Mouse (Mus musculus): ENCODE measurements around the gene Ptgr2. TPM values are rescaled to one million over a fixed set of nuclear protein-coding genes. Genes with fewer than 3 reads are reported as not detected.
A peak's percentile ranks its signal among the peaks of the same experiment; 100 is the strongest.

The Ptgr2 gene
- total and polyA plus RNA-seq, 2 experiments from 2014 or later: 13.6 to 18.8 TPM

GRCm38 (mm10) chr12:84304554-84304953, 19.5 kb downstream of the Ptgr2 start:
- Histone ChIP-seq H3K9ac (replicated peaks; ENCODE audit: low read length, poor library complexity, severe bottlenecking) (no peak overlapping the region), H3K36me3 (ENCODE audit: insufficient read depth, low read length) (peaks cover 33% of the 10 kb centered on the region), H3K27ac (ENCODE audit: low read depth, low read length) (no peak overlapping the region), H3K4me3 (ENCODE audit: low read depth, low read length) (no peak overlapping the region), H3K4me1 (ENCODE audit: insufficient read depth, low read length) (no peaks in the 10 kb centered on the region), H3K4me2 (ENCODE audit: low read depth, low read length, poor library complexity, severe bottlenecking) (no peak overlapping the region), H3K27me3 (ENCODE audit: insufficient read depth, low read length) (no peaks in the 10 kb centered on the region), H3K9me3 (ENCODE audit: low read length) (no peaks in the 10 kb centered on the region)
- no peak for ATAC-seq (ENCODE audit: low FRiP score)
- no peak for DNase-seq (ENCODE audit: low spot score)
- TF ChIP-seq CTCF (IDR thresholded peaks at IDR 0.05): no peak
- 63% methylated on average over 1 of the region's 1 CpGs for WGBS

- 89% methylated on average over 3 of the region's 5 CpGs for WGBS
- H3K36me3 ChIP-seq (ENCODE audit: insufficient read depth, low read length): peaks cover 7% of the 10 kb centered on the region; the same call in 1 of the 2 replicates
- TF ChIP-seq CTCF (IDR thresholded peaks at IDR 0.05): no peak
Measured at GRCm38 (mm10) chr12:84311306-84311705, 26.3 kb downstream of the Ptgr2 start.

GRCm38 (mm10) chr12:84316006-84316405, 31.0 kb downstream of the Ptgr2 start:
- H3K27ac ChIP-seq (ENCODE audit: low read depth, low read length): peak overlapping the region; percentile 86
- ATAC-seq (ENCODE audit: low FRiP score) (no peak), DNase-seq (ENCODE audit: low spot score) (no peak)
- peaks cover 4% of the 10 kb centered on the region for H3K4me1 ChIP-seq (ENCODE audit: insufficient read depth, low read length)
- peak overlapping the region; percentile 89 for H3K4me2 ChIP-seq (ENCODE audit: low read depth, low read length, poor library complexity, severe bottlenecking)
- H3K27me3 ChIP-seq (ENCODE audit: insufficient read depth, low read length): no peaks in the 10 kb centered on the region
- WGBS: 44% methylated on average over 7 of the region's 7 CpGs
- H3K9me3 ChIP-seq (ENCODE audit: low read length): no peaks in the 10 kb centered on the region
- no peaks in the 10 kb centered on the region for H3K36me3 ChIP-seq (ENCODE audit: insufficient read depth, low read length)
- H3K9ac ChIP-seq (replicated peaks; ENCODE audit: low read length, poor library complexity, severe bottlenecking): peak overlapping the region; percentile 92; the same call in 1 of the 2 replicates
- H3K4me3 ChIP-seq (ENCODE audit: low read depth, low read length): peak overlapping the region; percentile 99
- TF ChIP-seq CTCF (IDR thresholded peaks at IDR 0.05): no peak

More at GRCm38 (mm10) chr12:84311306-84311705, 26.3 kb downstream of the Ptgr2 start:
- no peak for ATAC-seq (ENCODE audit: low FRiP score)
- Histone ChIP-seq H3K27ac (ENCODE audit: low read depth, low read length) (no peak overlapping the region), H3K9me3 (ENCODE audit: low read length) (no peaks in the 10 kb centered on the region), H3K4me3 (ENCODE audit: low read depth, low read length) (no peak overlapping the region), H3K4me1 (ENCODE audit: insufficient read depth, low read length) (no peaks in the 10 kb centered on the region), H3K9ac (replicated peaks; ENCODE audit: low read length, poor library complexity, severe bottlenecking) (no peak overlapping the region), H3K4me2 (ENCODE audit: low read depth, low read length, poor library complexity, severe bottlenecking) (no peak overlapping the region), H3K27me3 (ENCODE audit: insufficient read depth, low read length) (no peaks in the 10 kb centered on the region)
- DNase-seq (ENCODE audit: low spot score): no peak

GRCm38 (mm10) chr12:84316721-84317621, 31.9 kb downstream of the Ptgr2 start, which contains the start of gene Zfp410:
TSS of gene Zfp410 (plus strand) at chr12:84316852.
- H3K36me3 ChIP-seq (ENCODE audit: insufficient read depth, low read length): no peaks in the 10 kb centered on the region
- no peaks in the 10 kb centered on the region for H3K9me3 ChIP-seq (ENCODE audit: low read length)
- peak; percentile 22 for TF ChIP-seq CTCF (IDR thresholded peaks at IDR 0.05)
- H3K27me3 ChIP-seq (ENCODE audit: insufficient read depth, low read length): no peaks in the 10 kb centered on the region
- H3K4me2 ChIP-seq (ENCODE audit: low read depth, low read length, poor library complexity, severe bottlenecking): peak within 1 kb of the TSS; percentile 89
- H3K27ac ChIP-seq (ENCODE audit: low read depth, low read length): peak within 1 kb of the TSS; percentile 86
- peaks cover 4% of the 10 kb centered on the region for H3K4me1 ChIP-seq (ENCODE audit: insufficient read depth, low read length)
- under 1% methylated on average over 71 of the region's 77 CpGs for WGBS
- peak within 1 kb of the TSS; percentile 99 for H3K4me3 ChIP-seq (ENCODE audit: low read depth, low read length)
- peak within 1 kb of the TSS; percentile 92 for H3K9ac ChIP-seq (replicated peaks; ENCODE audit: low read length, poor library complexity, severe bottlenecking)
- ATAC-seq (ENCODE audit: low FRiP score) (peak; percentile 93), DNase-seq (ENCODE audit: low spot score) (peak; percentile 85)

GRCm38 (mm10) chr12:84327111-84327512, 42.1 kb downstream of the Ptgr2 start:
- Histone ChIP-seq H3K36me3 (ENCODE audit: insufficient read depth, low read length) (peaks cover 22% of the 10 kb centered on the region), H3K27me3 (ENCODE audit: insufficient read depth, low read length) (no peaks in the 10 kb centered on the region), H3K9ac (replicated peaks; ENCODE audit: low read length, poor library complexity, severe bottlenecking) (no peak overlapping the region), H3K4me3 (ENCODE audit: low read depth, low read length) (no peak overlapping the region), H3K4me2 (ENCODE audit: low read depth, low read length, poor library complexity, severe bottlenecking) (no peak overlapping the region), H3K9me3 (ENCODE audit: low read length) (no peaks in the 10 kb centered on the region), H3K27ac (ENCODE audit: low read depth, low read length) (no peak overlapping the region), H3K4me1 (ENCODE audit: insufficient read depth, low read length) (no peaks in the 10 kb centered on the region)
- DNase-seq (ENCODE audit: low spot score) (no peak), ATAC-seq (ENCODE audit: low FRiP score) (no peak)
- 93% methylated on average over 4 of the region's 4 CpGs for WGBS
- no peak for TF ChIP-seq CTCF (IDR thresholded peaks at IDR 0.05)

Data from midbrain, postnatal 0 days (tissue).